Mouse (Mus musculus): ENCODE data around the gene Dcbld2.
"Not testable (repeated sequence)": the region's sequence is repeated elsewhere in the genome, so short reads cannot be mapped to it uniquely, and the experiment has no call there.

The Dcbld2 gene

DNA sequence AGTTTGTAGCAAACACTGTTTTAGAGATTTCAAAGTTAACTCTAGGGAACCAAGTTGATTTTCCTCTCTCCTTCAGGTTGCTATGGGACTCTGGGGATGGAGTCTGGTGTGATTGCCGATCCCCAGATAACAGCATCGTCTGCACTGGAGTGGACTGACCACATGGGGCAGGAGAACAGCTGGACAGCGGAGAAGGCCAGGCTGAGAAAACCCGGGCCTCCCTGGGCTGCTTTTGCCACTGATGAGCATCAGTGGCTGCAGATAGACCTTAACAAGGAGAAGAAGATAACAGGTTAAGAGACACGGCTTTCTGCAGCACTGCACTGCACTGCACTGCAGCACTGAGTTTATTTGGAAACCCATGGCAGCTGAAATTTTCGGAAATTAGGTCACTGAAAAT is 42.4 kb downstream of the Dcbld2 start:
- no peak for DNase-seq (ENCODE audit: extremely low spot score)

DNA sequence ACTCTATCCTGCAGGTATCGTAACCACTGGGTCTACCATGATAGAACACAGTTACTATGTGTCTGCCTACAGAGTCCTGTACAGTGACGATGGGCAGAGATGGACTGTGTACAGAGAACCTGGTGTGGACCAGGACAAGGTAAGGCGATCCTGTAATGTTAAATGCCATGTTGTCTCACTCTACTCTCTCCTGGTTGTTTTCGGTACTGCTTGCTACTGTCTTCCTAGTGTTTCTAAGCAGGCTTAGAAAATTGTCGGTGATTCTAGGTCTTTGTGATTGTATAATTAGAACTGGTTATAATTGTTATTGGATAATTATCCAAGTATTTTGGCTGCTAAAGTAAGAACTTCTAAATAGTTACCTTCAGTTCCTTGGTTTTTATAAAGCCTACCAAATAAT is 43.4 kb downstream of the Dcbld2 start:
- no peak for DNase-seq (ENCODE audit: extremely low spot score)

DNA sequence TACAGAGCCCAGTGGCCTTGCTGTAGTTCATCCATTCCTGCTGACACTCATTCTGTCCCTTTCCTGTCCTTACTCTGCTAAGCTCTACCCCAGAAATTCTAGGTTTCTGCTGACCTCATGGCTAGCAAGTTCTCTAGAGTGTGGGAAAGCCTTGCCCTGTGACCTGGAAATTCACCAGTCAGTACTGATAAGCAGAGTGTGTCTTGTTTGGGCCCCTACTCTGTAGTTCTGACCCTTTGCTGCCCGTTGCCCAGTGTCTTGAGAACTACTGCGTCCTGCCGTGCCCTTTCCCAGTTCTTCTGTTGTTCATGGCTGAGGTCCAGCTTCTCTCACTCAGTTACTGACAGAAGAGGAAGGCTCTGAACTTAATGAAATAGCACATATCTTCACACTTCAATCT is 44.9 kb downstream of the Dcbld2 start:
- DNase-seq (ENCODE audit: extremely low spot score): no peak

DNA sequence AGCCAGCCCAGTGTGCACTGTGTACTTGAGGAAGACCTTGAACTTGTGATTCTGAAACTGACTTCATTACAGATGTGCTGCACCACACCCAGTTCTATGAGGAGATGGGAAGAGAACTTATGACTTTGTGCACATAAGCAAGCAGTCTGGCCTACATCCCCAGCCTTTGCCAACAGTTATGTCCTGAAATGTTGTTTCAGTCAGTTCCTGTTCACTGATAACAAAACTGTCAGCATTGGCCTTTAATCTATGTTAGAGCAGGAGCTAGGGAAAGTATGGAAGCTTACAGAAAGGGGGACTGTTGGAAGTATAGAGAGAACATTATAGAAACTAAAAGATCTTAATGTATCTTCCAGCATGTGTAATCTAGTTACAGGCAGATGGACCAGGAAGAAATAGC is 45.6 kb downstream of the Dcbld2 start:
- no peak for DNase-seq (ENCODE audit: extremely low spot score)

DNA sequence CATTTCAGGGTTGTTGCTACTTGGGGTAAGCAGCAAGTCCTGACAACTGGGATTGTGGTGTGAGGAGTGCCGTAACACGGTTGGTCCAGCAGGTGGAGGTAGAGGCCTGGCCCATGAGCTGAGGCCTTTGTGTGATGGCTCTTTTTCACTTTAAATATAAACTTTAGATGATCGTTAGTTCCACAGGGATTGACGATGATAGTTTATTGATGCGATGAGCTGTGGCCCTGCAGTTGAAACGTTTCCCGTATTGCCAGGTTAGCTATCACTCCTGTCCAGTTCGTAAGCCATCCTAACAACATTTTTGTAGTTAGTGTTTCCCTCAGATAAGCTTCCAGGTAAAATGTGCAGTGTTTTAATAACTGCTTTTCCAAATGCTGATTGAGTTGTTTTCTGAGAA is 46.4 kb downstream of the Dcbld2 start:
- peak; percentile 46 for DNase-seq (ENCODE audit: extremely low spot score)

DNA sequence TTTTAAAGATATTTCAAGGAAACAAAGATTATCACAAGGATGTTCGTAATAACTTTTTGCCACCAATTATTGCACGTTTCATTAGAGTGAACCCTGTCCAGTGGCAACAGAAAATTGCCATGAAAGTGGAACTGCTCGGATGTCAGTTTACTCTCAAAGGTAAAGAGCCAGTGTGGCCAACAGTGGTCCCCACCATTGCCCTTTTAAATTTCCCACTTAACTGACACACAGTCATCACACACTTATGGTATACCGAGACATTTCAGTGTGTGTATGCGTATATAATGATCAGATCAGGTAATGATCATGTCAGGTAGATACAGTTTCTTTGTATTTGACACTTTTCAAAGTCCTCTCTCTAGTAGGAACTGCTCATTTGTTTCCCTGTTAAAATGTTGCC is 46.9 kb downstream of the Dcbld2 start:
- no peak for DNase-seq (ENCODE audit: extremely low spot score)

DNA sequence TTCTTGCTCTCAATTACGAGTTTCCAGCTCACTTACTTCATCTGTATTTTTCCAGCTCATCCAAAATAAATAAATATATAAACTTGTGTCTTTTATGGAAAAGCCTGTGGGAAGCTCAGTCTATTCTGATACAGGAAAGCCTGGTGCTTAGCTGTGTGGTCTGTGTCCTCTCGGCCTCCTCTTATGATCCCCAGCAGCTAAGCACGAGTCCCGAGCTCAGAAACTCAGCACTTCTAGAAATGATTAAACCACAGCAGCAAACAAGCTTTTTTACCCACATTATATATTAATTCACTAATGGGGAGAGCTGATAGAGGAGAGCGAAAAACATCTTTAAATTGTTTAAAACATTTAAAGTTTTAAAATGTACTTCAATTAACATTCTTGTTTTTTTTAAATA is 48.2 kb downstream of the Dcbld2 start:
- DNase-seq (ENCODE audit: extremely low spot score): no peak

DNA sequence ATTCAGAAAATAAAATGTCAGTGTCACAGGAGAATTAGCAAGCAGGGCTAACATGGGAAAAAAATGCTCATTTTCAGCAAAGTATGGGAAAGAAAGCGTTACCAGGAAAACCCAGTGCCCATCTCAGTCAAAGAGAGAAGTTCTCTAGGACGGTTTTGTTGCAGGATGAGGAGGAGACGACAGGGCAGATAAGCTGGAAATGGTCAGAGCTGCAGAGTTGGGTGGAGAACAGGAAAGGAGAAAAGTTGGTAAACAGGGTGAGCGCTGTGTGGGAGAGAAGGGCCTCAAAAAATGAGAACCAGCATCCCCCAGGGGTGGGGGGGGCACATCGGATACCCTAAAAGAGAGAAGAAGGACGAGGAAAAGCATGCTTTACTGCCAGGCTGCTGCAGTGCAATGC is 48.7 kb downstream of the Dcbld2 start:
- no peak for DNase-seq (ENCODE audit: extremely low spot score)

DNA sequence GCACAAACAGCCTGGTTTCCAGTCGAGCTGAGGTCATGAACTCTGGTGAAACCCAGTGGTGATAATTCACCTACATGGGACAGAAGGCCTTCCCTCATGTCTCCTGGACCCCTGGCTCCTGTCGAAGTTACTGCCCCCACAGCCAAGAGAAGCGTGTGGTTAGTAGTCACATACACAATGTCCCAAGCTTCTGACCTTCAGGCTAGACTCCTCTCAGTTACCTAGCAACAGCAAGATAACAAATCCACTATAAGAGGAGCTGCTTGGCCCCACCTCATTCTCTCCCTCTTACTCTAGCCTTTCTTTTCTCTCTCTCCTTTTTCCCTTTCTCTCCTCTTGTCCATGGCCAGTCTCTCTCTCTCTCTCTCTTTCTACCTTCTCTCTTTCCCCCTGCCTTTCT is 51.7 kb downstream of the Dcbld2 start:
- DNase-seq (ENCODE audit: extremely low spot score): not testable (repeated sequence)

DNA sequence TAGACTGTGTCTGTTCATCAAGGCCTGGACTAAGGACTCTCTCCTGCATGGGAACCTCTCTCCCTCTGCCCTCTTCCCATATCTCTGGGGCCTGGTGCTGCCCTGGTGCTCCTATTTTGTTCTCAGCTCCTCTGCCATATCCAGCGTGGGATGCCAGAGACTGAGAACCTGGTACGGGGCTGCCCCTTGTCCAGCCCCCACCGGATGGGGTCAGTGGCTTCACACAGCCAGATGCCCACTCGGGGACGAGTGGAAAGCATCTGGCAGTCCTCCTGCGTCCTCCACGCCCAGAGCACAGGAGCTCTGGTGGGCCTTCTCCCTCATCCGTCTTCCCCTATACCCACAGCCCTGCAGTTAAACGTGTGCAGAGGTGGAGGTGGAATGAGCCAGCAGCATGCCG is 52.1 kb downstream of the Dcbld2 start:
- no peak for DNase-seq (ENCODE audit: extremely low spot score)

DNA sequence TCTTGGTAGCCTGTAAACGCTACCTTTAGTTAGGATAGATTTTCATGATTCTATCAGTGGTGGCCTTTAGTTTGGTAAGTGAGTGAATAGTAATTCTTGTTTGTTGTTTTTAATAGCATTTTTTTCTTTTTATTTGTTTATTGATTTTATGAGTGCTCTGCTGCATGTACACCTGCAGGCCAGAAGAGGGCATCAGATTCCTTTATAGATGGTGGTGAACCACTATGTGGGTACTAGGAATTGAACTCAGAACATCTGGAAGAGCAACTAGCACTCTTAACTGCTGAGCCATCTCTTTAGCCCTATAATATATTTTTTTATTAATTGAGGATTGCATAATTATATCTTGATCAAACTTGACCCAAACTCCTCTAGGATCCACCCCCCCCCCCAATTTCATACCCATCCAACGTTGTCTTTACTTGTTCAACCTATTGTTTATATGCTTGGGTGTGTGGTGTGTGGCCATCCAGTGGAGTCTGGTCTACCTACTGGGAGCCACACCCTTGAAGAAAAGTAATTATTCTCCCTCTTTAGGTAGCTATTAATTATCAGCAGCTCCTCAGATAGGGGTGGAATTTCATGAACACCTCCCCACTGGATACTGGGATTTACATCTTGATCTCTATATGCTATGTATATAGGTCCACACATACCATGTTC is 53.7 kb downstream of the Dcbld2 start:
- no peak for DNase-seq (ENCODE audit: extremely low spot score)

DNA sequence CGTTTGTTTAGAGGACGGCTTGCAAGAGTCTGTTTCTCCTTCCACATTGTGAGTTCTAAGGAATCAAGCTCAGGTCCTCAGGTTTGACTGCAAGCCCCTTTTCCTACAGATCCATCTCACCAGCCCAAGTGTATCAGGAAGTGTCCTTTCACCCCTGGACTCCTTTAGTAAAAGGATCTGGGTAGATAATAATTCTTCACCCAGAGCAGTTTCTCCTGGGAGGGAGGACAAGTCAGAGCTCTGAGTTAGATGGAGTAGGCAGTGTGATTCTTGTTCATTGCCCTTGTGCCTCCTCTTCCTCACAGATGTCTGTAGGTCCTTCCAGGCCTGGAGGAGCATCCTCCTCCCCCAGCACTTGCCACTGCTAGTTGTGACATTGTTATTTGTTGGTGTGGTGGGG is 54.3 kb downstream of the Dcbld2 start:
- no peak for DNase-seq (ENCODE audit: extremely low spot score)

DNA sequence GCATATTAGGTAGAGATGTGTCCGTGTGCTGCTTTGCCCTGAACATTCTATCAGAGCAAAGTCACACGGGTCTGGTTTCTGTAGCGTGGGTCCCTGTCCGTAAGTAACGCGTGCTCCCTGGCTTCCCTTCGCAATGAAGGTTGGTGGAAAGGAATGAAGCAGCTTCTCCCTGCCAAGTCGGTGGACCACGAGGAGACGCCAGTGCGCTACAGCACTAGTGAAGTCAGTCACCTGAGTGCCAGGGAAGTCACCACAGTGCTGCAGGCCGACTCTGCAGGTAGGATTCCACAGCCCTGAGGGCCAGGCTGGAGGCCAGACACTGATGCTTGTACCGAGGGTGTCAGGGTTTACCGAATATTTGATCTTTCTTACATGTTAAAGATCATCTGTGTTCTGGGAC is 55.8 kb downstream of the Dcbld2 start:
- no peak for DNase-seq (ENCODE audit: extremely low spot score)

DNA sequence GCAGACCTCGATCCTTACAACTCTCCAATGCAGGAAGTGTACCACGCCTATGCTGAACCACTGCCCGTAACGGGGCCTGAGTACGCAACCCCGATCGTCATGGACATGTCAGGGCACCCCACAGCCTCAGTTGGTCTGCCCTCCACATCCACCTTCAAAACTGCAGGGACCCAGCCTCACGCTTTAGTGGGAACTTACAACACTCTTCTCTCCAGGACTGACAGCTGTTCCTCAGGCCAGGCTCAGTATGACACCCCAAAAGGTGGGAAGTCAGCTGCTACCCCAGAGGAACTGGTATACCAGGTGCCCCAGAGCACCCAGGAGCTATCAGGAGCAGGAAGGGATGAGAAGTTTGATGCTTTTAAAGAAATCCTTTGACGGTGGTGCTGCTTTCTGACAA is 57.2 kb downstream of the Dcbld2 start:
- DNase-seq (ENCODE audit: extremely low spot score): no peak

DNA sequence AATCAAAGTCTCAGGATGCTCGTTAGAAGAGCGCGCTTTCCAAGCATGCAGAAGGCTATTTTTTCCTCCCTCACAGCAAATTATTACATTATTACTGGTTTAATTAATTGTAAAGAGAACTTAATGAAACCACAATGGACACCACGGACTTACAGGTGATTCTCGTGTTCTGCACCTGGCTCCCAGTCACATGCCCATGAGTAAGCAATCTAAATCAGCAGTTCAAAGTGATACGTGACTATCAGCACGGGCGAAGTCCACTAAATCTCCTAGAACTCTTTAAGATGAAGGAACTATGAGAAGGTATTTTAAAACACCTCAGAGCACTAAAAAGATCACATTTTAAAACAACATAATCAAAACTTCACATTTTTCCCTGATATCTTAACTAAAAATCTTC is 61.8 kb downstream of the Dcbld2 start:
- no peak for DNase-seq (ENCODE audit: extremely low spot score)

DNA sequence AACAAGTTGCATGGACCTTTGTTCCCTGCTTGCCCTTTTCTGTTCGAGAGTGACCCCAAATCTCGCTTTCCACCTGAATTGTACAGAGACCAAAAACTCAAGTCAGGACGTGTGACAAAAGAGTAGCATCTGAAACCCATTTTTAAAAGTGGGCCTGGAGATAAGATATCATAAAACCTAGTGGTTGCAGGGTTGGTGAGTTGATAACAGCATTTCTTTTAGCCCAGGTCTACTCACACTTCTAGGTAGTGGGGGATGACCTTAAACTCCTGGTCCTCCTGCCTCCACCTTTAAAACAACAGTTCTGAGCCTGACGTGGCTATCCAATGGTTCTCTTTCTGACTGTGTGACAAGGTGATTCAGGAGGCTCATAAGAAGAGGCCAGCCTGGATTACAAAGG is 62.6 kb downstream of the Dcbld2 start:
- no peak for DNase-seq (ENCODE audit: extremely low spot score)

DNA sequence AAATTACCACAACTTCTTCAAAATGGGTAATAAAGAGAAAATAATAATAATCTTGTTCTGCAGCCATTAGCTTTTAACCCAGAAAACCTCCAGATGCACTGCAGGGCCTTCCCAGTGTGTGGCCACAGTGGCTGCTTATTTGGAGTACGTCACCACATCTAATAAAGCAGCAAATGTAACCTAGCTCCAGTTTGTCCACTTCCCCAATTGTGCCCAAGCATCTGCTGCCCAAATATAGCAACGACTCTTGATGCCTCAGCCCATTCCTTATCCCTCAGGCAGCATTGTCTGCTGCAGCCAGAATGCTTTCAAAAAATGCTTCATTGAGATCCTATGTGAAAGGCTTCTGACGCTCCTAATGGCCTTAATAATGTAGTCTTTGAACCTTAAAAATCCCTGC is 66.6 kb downstream of the Dcbld2 start:
- no peak for DNase-seq (ENCODE audit: extremely low spot score)

DNA sequence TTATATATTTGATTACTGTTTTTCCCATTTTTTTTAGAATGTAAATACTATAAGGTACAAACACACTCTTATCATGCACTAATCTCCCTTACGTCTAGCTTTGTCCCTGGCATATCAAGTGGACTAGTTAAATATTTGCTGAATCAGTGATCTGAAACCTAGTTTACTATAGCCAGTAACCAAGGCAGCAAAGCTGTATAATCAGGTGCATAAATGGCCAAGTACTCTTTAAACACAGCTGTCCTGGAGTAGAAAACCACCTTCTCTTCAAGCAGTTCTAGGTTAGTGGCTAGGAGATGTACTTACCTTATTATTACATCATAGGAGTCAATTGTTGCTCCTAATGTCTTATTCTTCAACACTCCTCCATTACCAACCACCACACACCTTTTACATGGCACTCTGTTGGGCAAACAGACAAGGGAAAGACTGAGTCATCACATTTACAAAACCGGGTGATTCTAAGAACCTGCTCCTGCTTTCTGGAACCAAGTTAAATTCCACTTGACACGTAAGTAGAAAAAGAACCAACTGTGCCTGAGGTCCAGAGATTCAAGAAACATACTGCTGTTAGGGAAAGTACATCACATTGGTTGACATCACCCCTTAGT is 67.4 kb downstream of the Dcbld2 start:
- DNase-seq (ENCODE audit: extremely low spot score): no peak

DNA sequence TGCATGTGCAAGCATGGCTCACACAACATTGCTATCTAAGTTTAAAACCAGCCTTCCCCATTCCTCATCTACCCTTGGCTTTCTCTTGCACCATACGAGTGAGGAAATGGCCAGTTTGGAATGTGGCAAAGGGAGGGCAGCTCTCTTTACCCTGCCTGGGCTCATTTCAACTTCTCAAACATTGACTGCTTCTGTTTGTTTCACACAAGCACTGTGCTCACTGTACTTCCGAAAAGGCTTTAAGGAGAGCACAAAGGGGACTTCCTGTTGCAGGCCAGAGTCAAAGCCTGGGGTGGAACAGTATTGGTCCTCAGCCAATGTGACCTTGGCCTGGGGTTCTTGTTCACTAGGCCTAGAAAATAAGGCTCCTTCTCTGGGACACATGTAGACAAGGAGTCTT is 68.1 kb downstream of the Dcbld2 start:
- DNase-seq (ENCODE audit: extremely low spot score): no peak

DNA sequence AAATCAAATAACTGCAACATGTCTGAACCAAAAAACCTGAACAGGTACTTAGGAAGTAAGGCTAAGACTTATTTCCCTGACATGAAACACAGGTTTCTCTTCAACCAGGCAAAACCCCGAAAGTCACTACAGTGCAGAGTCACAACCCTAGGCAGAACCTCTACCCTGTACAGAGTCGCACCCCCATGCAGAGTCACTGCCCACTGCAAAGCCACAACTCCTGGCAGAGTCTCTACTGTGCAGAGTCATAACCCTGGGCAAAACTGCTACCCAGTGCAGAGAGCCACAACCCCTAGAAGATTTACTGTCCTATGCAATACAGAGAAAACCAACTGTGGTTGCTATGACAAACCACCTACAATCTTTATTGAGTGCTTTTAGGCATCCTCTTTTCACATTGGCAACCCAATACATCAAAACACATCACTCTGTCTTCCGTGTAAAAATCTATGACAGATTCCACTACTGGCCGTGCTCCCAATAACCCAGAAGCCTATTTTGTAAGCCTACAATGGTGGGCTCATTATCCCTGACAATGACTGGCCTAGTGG is 71.7 kb downstream of the Dcbld2 start:
- DNase-seq (ENCODE audit: extremely low spot score): no peak

DNA sequence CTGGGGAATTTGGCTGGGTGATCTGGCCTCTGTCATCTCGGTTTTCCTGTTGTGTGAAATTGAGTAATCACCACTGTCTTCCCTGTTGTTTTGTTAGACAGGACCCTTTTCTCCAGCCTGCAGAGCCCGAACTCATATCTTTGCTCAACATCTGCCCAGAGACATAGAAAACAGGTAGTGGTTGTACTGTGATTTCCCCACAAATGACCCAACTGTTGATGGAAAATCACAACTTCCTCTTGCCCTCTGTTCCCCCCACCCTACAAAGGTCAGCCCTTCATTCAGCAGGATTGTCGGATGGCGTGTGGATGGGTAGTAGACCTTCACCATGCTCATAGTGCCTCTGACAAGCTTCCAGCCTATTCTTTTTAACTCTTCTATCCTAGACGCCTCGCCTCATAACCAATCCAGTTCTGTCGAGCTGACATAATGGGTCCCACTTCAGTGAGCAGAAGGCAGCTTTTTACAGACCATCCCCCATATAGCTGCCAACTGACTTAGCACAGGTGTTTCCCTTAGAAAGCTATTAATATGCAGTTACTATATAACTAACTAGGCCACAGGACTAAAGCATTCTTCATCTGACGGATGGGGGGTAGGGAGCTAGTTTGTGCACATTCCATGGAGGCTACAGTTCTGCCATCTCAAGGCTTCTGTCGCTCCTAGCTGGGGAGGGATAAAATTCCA is 73.1 kb downstream of the Dcbld2 start:
- DNase-seq (ENCODE audit: extremely low spot score): no peak

DNA sequence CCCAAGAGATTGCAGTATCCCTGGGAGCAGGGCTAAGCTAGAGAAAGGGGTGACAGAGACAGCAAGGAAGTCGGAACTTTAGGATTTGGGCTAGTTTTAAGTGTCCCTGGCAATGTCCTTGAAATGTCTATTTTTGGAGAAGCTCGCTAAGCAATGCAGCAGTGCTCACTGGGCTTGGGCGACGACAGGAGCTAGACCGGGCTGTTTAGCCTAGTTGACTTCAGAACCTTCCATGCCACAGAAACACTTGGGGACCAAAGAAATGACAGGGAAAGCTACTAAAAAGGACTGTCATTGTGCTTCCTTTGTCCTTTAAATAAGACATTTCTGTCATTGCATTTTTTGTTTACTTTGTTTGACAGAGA is 73.6 kb downstream of the Dcbld2 start:
- DNase-seq (ENCODE audit: extremely low spot score): no peak

DNA sequence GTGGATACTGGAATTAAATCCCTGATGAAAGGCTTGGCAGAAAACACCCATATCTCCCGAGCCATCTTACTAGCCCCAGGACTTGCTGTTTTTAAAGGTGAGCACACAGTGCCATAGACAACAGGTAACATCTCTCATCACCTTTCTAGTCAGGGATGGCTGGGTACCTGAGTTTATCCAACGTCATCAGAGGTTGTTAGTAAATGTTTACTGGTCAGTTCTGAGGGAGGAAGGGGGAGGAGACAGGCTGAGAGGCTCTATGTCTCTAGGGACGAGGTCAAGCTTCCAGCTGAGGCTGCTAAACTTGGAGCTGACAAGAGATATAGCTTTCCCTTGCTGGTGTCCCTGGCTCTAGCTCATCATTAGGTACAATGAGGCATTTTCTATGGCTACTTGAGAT is 74.1 kb downstream of the Dcbld2 start:
- no peak for DNase-seq (ENCODE audit: extremely low spot score)
